Mouse (Mus musculus): ENCODE results near the gene Pidd1. TPM values are rescaled to one million over a fixed set of nuclear protein-coding genes. Genes with fewer than 3 reads are reported as not detected.

Gene Pidd1
- 13.8 and 16.0 TPM in 2 replicates for polyA plus RNA-seq (2012; rRNA removed)

DNA sequence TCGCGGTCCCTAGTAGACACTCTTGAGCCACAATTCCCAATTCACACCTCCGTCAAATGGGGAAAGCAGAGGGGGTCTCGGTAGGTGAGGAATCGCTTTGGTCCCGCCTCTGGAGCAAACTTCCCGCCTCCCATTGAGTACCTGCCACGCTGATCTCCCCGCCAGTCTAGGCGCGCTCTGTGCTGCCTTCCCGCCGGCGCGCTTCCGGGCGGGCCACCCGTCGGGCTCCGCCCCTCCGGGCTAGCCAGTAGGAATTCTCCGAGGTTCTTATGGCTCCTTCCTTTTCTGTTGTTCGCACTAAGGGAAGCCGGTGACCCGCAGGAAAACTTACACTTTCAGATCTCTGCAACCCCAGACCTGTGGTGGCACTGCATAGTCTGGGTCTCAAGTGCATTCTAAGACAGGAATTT lies at the start of gene Pidd1:
TSS of gene Pidd1 (minus strand) at position 198 of the 410 bp plus-strand sequence.

DNA sequence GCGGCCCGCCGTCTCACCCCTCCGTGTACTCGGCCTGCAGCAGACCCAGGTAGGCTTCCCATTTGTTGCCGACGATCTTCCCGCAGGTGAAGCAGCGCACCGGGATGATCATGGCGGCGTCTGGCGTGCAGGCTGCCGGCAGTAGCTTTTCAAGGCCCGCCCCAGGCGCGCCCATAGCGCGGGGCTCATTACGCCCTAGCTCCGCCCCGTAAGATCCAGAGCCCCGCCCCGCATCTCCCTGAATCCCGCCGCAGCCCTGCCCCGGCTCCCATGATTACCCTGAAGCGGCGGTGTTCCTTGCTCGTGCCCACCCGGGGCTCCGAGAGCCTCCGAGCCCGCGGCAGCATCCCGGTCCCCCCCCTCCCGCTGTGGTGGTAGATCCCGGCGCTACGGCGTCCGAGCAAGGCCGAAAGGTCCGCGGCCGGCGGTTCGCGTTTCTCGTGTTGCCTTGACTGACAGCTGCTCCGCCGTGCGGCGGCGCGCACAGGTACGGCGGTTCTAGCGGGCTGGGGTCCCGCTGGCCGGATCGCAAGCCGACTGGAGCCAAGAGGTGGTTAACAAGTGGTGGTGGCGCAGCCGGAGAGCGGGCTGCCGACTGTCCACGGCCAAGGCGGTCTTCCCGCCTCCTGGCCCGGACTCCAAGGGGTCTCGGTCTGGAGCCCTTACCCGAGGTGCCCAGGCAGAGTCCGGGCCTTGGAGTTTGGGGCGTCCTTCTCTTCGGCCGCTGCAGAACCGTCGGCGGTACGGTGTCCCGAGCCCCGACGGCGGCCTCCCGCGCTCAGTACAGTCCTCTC lies 31.4 kb upstream of the Pidd1 start, which contains the start of the genes Polr2l and Tspan4:
TSS of gene Polr2l (minus strand) at position 122 of the 794 bp plus-strand sequence.
TSS of gene Tspan4 (plus strand) at position 230 of the 794 bp plus-strand sequence.

DNA sequence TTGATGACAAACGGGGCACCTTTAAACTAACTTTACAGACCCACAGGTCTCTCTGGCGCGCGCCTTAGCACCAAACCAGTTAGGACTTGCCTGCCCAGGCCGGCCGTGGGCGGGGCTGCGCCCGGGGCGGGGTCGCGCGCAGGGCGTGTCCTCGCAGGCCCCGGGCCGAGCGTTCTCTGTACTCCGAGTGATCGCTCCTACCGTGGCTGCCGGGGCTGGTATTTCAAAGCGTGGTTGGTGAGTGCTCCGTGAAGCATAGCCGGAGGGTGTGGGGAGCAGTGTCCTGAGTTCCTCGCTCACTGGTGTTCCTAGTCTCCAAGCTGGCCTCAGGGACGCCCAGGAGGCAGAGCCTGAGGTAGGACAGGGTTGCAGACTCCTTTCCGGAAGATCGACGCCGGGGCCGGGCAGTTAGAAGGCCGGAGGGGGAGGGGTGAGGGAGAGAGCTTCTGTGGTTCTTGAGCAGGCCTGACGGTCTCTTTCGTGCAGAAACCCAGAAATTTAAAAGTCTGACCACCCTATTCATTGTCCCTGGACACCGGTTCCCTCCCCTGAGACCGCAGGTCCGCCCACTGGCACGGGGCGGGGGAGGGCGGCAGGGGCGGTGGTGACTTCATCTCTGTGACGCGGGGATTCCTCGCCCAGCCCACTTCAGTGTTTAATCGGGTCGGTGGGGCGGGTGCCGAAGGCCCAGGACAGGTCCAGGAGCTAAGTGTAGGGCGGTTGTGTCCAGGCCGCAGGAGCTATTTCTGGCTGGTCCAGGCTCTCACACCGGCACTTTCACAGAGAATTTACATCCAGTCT lies 23.6 kb upstream of the Pidd1 start, which contains the start of gene Cd151:
TSS of gene Cd151 (plus strand) at position 163 of the 801 bp plus-strand sequence.

DNA sequence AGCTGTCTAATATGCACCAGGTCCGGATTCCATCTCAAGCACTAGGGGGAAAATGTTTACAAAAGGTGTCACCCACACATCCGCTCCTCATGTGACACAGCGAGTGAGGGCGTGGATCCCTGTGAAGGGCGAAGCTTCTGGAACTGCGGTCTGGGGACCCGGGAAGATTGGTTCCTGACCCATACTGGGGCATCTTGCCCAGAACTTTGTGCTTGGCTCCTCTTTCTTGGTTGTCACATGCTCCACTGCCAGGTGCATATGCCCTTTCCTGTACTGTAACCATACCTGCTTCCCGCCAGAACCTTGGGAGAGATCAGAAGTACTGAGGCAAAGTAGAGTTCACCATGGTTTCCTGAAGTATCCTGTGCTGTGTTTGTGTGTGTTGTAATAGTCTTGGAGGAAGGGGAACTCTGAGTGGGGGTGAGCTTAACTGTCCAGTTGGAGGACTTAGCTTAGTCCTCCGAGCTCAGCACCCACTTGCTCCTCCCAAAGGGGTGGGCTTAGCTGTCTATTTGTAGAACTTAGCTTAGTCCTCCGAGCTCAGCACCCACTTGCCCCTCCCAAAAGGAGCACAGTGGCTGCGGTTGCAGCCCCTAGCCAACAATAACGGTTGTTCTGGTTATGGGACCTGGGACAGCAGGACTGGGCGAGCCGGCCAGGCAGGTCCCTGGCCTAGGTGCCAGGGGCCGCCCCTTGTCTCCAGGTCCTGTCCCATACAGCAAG lies 16.7 kb upstream of the Pidd1 start, which contains the start of gene Cracr2b:
TSS of gene Cracr2b (plus strand) at position 704 of the 723 bp plus-strand sequence.

DNA sequence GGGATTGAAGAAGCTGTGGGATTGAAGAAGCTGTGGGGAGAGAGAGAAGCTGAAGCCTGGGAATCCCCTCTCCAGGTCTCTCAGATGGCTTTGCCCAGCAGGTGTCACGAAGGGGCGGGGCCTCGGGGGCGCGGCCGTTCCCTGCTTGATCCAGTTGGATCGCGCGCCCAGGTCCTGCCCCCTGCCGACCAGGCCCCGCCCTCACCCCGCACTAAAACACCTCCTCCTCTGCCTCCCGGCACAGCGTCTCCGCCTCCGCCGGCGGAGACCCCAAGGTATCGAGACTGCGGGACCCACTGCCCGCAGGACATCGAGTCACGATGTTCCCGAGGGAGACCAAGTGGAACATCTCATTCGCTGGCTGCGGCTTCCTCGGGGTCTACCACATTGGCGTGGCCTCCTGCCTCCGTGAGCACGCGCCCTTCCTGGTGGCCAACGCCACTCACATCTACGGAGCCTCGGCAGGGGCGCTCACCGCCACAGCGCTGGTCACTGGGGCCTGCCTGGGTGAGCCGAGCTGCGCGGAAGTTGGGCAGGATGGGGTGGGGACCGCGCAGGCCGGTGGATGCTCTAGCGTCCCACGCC lies 11.2 kb upstream of the Pidd1 start, which contains the start of gene Pnpla2:
TSS of gene Pnpla2 (plus strand) at position 232 of the 585 bp plus-strand sequence.

GRCm38 (mm10) chr7:141447110-141447991 lies 3.5 kb upstream of the Pidd1 start, which contains the start of gene Rplp2:
Gene Rplp2, plus strand, starts transcription at chr7:141447370.

DNA sequence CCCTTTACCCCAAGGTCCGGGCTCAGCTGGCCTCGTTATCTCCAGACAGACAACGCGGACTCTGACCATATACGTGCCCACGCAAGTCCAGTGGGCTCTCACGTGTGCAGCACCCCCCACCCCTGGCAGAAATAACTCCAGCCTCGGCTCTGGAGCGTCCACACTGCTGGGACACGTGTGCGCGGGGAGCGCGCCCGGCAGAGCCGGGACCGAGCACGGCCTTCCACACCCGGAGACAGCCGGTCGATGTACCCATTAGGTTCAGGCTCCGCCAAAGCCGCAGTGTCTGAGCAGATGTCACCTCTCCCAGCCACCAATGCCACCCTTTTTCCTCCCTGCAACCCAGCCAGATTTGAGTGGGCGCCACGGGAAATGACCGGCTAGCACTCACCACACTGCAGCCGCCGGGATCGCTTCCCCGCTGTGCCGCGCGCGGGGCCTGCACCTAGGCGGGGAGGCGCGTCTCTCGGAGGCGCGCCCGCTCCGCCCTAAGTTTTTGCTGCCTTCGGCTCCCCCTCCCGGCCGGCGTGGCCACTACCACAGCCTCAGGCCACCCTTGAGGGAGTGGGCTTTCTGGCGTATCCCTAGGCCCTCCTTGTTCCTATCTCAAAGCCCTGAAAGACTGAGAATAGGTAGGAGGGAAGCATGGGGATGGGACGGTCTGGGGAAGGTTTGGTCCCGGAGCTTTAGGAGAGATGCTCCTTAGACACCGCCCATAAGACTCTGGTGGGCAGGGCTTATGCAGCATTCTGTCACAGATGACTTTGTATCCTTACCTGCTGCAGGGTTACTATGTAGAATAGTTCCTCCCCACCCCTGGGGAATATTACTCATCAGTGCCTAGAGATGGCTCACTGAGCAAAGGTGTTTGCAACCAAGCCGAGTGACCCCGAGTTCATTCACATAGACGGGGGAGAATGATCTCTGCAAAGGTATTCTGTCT lies 6.4 kb downstream of the Pidd1 start, which contains the start of gene Slc25a22:
TSS of gene Slc25a22 (minus strand) at position 715 of the 943 bp plus-strand sequence.

GRCm38 (mm10) chr7:141429310-141429709 lies 14.5 kb downstream of the Pidd1 start, which contains the start of gene Cend1:
Gene Cend1, minus strand, starts transcription at chr7:141429491.

DNA sequence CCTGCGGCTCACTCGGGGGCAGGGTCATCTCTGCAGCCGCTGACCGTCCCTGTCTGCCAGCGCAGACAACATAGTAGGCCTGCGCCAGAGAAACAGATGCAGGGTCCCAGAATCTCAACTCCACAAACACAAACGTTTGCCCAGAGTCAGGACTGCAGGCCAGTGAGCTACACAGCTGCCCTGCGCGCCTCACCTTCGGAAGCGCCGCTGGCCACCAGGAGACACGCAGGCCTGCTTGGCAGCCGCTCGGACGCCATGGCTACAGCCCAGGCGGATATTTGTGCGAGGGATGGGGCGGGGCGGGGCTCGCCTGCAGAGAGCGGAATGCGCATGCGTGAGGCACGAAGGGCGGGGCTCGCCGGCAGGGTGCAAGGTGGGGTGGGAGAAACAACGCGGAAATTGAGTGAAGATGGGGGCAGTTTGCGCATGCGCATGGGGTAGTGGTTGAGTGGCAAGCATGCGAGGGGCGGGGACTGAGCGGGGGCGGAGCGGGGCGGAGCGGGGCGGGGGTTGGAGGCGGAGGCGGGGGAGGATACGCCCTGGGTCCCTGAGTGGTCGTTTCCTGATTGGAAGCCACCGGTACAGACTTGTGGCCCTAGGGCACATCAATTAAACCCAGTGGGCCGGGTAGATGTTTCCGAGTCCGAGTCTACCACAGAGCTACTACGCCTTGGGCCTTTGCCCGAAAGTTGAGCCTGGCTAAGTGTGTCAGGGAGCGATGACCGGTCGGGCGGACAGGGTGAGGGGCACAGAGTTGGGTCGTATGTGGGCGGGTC lies 29.8 kb downstream of the Pidd1 start, which contains the start of gene Gatd1:
TSS of gene Gatd1 (minus strand) at position 328 of the 776 bp plus-strand sequence.

DNA sequence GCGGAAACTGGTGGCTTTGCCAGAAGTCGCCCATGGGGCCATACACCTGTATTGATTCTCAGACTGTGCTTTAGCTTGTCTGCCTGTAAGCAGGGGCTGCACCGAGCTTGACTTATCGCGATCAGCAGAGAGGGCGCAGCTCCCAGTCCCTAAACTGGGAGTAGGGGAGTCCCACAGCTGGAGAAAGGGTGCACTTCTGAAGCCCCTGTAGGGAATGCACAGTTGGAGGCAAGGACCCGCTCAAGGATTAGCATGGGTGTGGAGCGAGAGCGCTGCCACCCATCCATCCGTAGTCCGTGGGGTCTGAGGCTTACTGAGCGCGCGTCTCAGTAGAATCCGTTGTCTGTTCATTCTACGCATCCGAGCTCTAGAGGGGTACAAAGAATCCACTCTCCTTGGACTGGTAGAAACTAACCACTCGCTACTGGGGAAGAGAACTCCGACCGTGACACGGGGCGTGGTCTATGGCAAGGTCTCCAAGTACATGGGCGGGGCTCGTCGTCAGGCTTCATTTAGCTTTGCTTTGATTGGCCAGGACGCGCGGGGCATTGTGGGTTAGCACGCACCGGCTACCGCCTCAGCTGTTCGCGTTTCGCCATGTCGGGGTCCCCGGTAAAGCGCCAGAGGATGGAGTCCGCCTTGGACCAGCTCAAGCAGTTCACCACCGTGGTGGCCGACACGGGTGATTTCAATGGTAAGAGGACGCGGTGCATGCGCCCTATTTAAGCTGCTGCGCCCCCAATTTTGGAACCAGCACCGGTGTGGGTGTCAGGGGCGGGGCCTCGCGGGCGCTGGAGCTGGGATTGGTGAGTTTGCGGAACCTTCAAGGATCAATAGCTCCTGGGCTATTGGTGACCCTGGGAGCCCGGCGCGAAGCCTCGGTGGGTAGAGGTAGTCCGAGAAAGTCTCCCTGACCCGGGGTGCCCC lies 51.9 kb downstream of the Pidd1 start, which contains the start of gene Taldo1:
TSS of gene Taldo1 (plus strand) at position 575 of the 927 bp plus-strand sequence.

Other genes with a start within 250 kb of the Pidd1 start
- 13.2 and 14.8 TPM in 2 replicates for gene Lrrc56, start 249.9 kb downstream of the Pidd1 start, polyA plus RNA-seq (2012; rRNA removed)
- gene Lmntd2, start 229.9 kb downstream of the Pidd1 start, polyA plus RNA-seq (2012; rRNA removed), result 1.6 and 2.0 TPM in 2 replicates
- gene Rassf7, start 228.2 kb downstream of the Pidd1 start, polyA plus RNA-seq (2012; rRNA removed), result 22.1 and 22.8 TPM in 2 replicates
- gene Phrf1, start 215.2 kb downstream of the Pidd1 start, polyA plus RNA-seq (2012; rRNA removed), result 10.8 and 16.2 TPM in 2 replicates
- gene Irf7, start 177.5 kb downstream of the Pidd1 start, polyA plus RNA-seq (2012; rRNA removed), result 8.3 and 11.9 TPM in 2 replicates
- gene Cdhr5, start 167.2 kb downstream of the Pidd1 start, polyA plus RNA-seq (2012; rRNA removed), result 0.07 and 0.09 TPM in 2 replicates
- gene Sct, start 164.9 kb downstream of the Pidd1 start, polyA plus RNA-seq (2012; rRNA removed), result 0.23 and 0.67 TPM in 2 replicates
- gene Drd4, start 152.0 kb downstream of the Pidd1 start, polyA plus RNA-seq (2012; rRNA removed), result 0.01 TPM in 1 of 2 replicates, not detected in the other
- 7.0 and 8.4 TPM in 2 replicates for gene Deaf1, start 116.3 kb downstream of the Pidd1 start, polyA plus RNA-seq (2012; rRNA removed)
- gene Tmem80, start 116.3 kb downstream of the Pidd1 start, polyA plus RNA-seq (2012; rRNA removed), result 11.7 and 13.9 TPM in 2 replicates
- gene Eps8l2, start 105.1 kb downstream of the Pidd1 start, polyA plus RNA-seq (2012; rRNA removed), result 7.1 and 8.9 TPM in 2 replicates
- gene Taldo1, start 51.8 kb downstream of the Pidd1 start, polyA plus RNA-seq (2012; rRNA removed), result 238 and 279 TPM in 2 replicates
- 12.6 and 15.1 TPM in 2 replicates for gene Gatd1, start 29.9 kb downstream of the Pidd1 start, polyA plus RNA-seq (2012; rRNA removed)
- gene Cend1, start 14.5 kb downstream of the Pidd1 start, polyA plus RNA-seq (2012; rRNA removed), result 0.01 and 0.03 TPM in 2 replicates
- gene Slc25a22, start 6.1 kb downstream of the Pidd1 start, polyA plus RNA-seq (2012; rRNA removed), result 14.6 and 20.2 TPM in 2 replicates
- gene Rplp2, start 3.3 kb upstream of the Pidd1 start, polyA plus RNA-seq (2012; rRNA removed), result 725 and 791 TPM in 2 replicates
- 5.2 and 7.0 TPM in 2 replicates for gene Pnpla2, start 11.2 kb upstream of the Pidd1 start, polyA plus RNA-seq (2012; rRNA removed)
- gene Cracr2b, start 17.1 kb upstream of the Pidd1 start, polyA plus RNA-seq (2012; rRNA removed), result 1.7 and 2.2 TPM in 2 replicates
- 17.5 and 19.0 TPM in 2 replicates for gene Cd151, start 23.4 kb upstream of the Pidd1 start, polyA plus RNA-seq (2012; rRNA removed)
- 23.0 and 24.7 TPM in 2 replicates for gene Polr2l, start 31.1 kb upstream of the Pidd1 start, polyA plus RNA-seq (2012; rRNA removed)
- gene Tspan4, start 31.2 kb upstream of the Pidd1 start, polyA plus RNA-seq (2012; rRNA removed), result 27.0 and 34.3 TPM in 2 replicates
- gene Chid1, start 95.8 kb upstream of the Pidd1 start, polyA plus RNA-seq (2012; rRNA removed), result 11.4 and 12.6 TPM in 2 replicates
- gene Ap2a2, start 118.1 kb upstream of the Pidd1 start, polyA plus RNA-seq (2012; rRNA removed), result 20.4 and 23.0 TPM in 2 replicates
- 0.96 and 1.5 TPM in 2 replicates for gene Muc6, start 211.3 kb upstream of the Pidd1 start, polyA plus RNA-seq (2012; rRNA removed)
- gene Muc2, start 246.3 kb upstream of the Pidd1 start, polyA plus RNA-seq (2012; rRNA removed), result 0.10 and 0.16 TPM in 2 replicates